Mouse (Mus musculus): ENCODE data around the gene Tmem72.

GRCm38 (mm10) chr6:116629766-116630165 lies 86.9 kb downstream of the Tmem72 start:
- TF ChIP-seq CTCF (IDR thresholded peaks at IDR 0.05; ENCODE audit: low read depth, low read length) (no peak), GATA1 (IDR thresholded peaks at IDR 0.05; ENCODE audit: borderline replicate concordance, low read length) (no peak), POLR2AphosphoS5 (IDR thresholded peaks at IDR 0.05; ENCODE audit: insufficient replicate concordance, low read depth, low read length) (no peak), TAL1 (conservative IDR thresholded peaks at IDR 0.05; ENCODE audit: low read depth, low read length) (no peak)

All from G1E (cell line).